Mouse (Mus musculus) bone marrow macrophage, adult 2 months (primary cell): ENCODE results near the gene Cep170b. TPM values are rescaled to one million over a fixed set of nuclear protein-coding genes. Genes with fewer than 3 reads are reported as not detected.
A peak's percentile ranks its signal among the peaks of the same experiment; 100 is the strongest.

Source experiments
- H3K27ac ChIP-seq: 2 replicates; pipeline ENCODE4 v1.5.1; 2012; ENCODE audit warnings: low read depth, low read length; ENCODE audit not compliant: insufficient read depth
- H3K4me1 ChIP-seq: 2 replicates; pipeline ENCODE4 v1.6.1; 2012; ENCODE audit warnings: low read length; ENCODE audit not compliant: control insufficient read depth, insufficient read depth
- H3K4me3 ChIP-seq: 2 replicates; pipeline ENCODE4 v1.5.1; 2012; ENCODE audit warnings: mild to moderate bottlenecking, low read length, moderate library complexity; ENCODE audit not compliant: insufficient read depth
- CTCF ChIP-seq: IDR thresholded peaks from 2 replicates; pipeline ENCODE4 v1.5.1; 2012; ENCODE audit warnings: low read depth, mild to moderate bottlenecking, low read length, moderate library complexity
- POLR2A ChIP-seq: IDR thresholded peaks from 2 replicates; pipeline ENCODE4 v1.6.1; 2012; ENCODE audit warnings: mild to moderate bottlenecking, low read depth, low read length, borderline replicate concordance
- polyA plus RNA-seq: library from polyadenylated mRNA; stranded (reverse); fragments of >200 nt; gene quantifications from 2 replicates; pipeline ENCODE4 v1.2.4, GENCODE M21; 2012; ENCODE audit not compliant: missing spikeins, insufficient read depth, insufficient read length

Cep170b gene
- polyA plus RNA-seq, 1 experiment = 8.5 TPM

DNA sequence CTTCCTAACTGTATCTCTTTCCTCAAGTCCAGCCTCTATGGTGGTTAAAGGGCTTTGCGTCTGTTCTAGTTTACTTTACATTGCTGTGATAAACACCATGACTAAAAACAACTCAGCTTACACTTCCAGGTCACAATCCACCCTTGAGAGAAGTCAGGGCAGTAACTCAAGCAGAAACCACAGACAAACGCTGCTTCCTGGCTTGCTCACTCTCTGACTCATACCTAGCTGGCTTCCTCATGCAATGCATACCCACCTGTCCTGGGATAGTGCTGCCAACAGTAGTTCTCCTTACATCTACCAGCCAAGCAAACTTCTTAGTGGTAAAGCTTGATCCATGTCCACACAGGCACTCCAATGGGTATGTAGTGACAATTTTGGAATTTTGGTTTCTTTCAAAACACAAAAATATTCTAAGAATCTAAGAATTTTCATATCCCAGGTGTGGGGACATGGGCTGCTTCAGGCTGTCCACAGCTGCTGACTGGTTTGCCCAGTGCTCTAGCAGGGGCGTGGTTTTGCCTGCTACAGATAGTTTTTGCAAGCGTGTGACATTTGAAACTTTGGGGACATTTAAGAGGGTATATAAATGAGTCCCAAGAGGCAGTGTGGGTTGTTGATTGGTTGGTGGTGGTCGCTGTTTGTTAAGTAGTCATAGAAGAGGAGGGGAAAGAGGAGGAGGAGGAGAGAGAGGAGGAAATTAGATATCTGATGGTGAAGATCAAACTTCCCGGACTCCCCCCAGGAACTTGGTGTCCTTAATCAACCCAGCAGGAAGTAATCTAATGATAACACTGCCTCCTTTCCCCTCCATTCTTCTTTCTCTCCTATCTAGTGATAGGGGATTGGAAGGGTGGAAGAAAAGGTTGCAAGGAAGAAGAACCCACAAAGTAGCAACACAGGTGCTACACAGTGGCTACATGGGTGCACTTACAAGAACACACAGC lies 17.6 kb upstream of the Cep170b start:
- TF ChIP-seq POLR2A (no peak), CTCF (no peak)
- Histone ChIP-seq H3K27ac (no peak overlapping the region), H3K4me3 (no peak overlapping the region), H3K4me1 (peaks cover 16% of the 10 kb centered on the region)

DNA sequence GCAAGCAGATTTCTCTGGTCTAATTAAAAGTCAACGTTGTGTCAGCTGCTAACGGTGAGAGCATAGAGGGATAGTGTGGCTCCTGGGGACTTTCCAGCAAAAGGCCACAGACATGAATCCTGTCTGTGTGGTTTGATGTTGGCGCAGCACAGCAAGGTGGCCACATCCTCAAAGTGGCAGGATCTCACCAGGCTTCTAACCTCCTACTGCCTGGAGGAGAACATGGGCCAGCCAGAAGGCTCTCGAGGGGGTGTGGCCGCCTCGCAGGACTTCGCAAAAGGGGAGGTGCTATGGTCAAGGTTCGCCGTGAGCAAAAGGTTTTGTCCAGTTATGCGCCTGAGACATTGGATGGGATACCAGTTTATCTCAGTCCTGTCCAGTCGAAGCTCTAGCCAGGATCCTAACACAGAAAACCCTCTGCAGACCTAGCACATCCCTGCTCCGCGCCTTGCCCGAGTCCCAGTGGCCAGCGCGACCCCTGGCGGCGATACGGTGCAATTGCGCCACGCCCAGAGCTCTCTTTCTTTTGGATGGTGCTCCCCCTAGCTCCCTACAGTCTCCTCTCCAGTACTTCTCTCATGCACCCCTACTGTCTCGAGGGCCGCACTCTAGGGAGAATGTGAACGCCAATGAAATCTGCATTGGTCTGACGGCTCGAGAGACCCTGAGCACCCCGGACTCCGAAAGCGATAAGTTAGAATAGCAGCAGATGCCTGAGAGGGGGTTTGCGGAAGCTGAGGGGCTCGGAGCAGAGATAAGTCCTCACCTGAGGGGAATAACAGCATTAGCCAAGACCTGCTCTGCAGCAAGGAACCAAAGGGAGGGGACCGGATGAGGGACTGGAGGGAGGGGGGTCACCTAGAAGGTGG lies 13.3 kb upstream of the Cep170b start:
- peak overlapping the region; percentile 51 for H3K4me3 ChIP-seq
- TF ChIP-seq CTCF = peak; percentile 96
- no peak for TF ChIP-seq POLR2A
- no peak overlapping the region for H3K27ac ChIP-seq
- peaks cover 15% of the 10 kb centered on the region for H3K4me1 ChIP-seq

DNA sequence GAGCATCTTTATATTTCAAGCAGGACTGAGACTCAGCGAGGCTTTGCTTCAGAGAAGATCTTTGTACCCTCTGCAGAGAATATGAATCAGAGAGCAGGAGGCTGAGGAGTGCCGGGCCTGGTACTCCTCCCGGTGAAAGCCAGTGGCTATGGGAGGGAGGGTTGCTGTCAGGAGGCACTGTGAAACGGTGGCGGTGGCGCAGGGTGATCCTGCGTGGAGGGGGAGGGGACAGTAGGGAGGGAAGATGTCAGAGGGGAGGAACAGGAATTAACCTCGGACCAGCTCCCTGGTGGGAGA lies 12.7 kb upstream of the Cep170b start:
- Histone ChIP-seq H3K4me1 (peaks cover 9% of the 10 kb centered on the region), H3K4me3 (no peak overlapping the region), H3K27ac (no peak overlapping the region)
- TF ChIP-seq CTCF = no peak
- TF ChIP-seq POLR2A = no peak

DNA sequence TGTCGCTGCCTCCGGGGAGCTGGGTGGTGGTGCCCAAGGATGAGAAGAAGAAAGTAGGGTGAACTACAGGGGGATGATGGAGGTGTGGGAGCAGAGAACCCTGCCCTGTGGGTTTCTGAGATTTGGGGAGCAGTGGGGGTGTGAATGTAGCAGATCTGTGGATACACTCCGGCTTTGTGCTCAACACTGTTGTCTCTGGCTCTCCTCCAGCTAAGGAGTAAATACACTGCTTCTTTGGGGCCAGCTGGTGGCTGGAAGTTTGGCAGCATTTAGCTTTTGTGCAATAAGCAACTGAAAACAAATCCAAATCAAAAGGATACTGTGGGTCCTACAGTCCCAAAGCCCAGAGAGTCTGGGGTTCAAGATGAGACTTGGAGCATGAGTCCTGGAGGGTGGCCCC lies 6.3 kb upstream of the Cep170b start:
- no peak for TF ChIP-seq POLR2A
- TF ChIP-seq CTCF = no peak
- no peak overlapping the region for H3K27ac ChIP-seq

GRCm38 (mm10) chr12:112717140-112717539 lies 3.1 kb upstream of the Cep170b start:
- TF ChIP-seq POLR2A = no peak
- peak; percentile 86 for TF ChIP-seq CTCF
- no peak overlapping the region for H3K27ac ChIP-seq
- no peaks in the 10 kb centered on the region for H3K4me1 ChIP-seq
- H3K4me3 ChIP-seq = no peak overlapping the region

More for the DNA sequence above, 6.3 kb upstream of the Cep170b start:
- no peak overlapping the region for H3K4me3 ChIP-seq
- no peaks in the 10 kb centered on the region for H3K4me1 ChIP-seq

DNA sequence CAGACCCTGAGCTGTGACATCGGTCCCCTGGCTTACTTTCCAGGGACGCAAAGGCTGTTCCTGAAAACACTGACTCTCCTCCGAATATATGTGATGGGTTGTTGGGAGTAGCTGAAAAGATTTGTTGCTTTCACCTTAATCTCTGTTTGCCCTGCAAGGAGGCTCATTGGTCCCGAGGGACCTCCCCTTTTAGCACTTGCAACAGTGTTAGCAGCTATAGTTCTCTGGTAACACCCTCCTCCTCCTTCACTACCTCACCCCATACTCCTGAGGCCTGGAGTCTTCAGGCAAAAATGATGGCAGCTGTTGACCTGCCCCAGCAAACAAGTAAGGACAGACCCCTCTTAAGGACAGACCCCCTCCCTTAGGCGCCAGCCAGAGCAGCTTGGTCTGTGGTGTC lies 1.3 kb upstream of the Cep170b start:
- Histone ChIP-seq H3K4me1 (peaks cover 3% of the 10 kb centered on the region; the same call in 1 of the 2 replicates), H3K4me3 (no peak overlapping the region), H3K27ac (no peak overlapping the region)
- TF ChIP-seq CTCF = no peak
- TF ChIP-seq POLR2A = no peak

- H3K27ac ChIP-seq = no peak overlapping the region
- TF ChIP-seq POLR2A = no peak
- TF ChIP-seq CTCF = no peak
Observed at GRCm38 (mm10) chr12:112720890-112721423, 702 bp downstream of the Cep170b start.

DNA sequence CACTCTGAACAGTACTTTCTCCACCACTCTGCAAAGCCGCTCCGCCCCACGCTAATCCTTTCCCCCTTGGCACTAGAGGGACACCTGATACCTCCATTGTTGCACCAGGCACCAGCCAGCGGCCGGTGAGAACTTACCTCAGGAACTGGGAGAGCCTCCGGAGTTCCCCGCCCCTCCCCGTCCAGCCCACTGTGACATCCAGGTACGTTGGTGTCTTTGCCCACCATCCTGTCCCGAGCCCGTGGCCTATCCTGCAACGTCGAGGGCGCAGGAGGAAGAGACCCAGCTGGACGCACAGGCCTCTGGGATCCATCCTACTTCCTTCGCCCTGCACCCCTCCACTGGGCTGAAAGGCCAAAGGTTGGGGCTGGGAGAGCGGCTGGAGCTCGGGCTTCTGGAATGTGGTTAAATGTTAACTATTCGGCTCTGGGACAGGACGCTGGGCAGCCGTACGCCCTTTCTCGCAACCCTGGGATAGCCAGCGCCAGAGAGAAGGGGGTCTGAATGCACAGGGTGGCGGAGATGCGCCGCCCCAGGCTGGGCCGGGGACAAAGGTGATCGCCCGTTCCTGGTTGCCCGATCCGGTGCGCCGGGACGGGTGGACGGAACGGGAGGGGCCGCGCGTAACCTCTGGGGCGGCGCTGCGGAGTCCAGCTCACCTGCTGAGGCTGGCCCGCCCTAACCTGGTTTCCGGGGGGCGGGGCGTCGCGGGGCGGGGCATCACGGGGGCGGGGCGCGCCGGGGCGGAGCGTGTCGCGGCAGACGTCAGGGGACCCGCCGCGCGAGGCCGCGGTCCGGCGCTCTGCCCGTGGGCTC lies 1.4 kb downstream of the Cep170b start:
- H3K27ac ChIP-seq = no peak overlapping the region
- TF ChIP-seq CTCF (no peak), POLR2A (no peak)

More at GRCm38 (mm10) chr12:112720890-112721423, 702 bp downstream of the Cep170b start:
- Histone ChIP-seq H3K4me1 (peaks cover 3% of the 10 kb centered on the region; the same call in 1 of the 2 replicates), H3K4me3 (no peak overlapping the region)

More for the DNA sequence above, 1.4 kb downstream of the Cep170b start:
- Histone ChIP-seq H3K4me1 (peaks cover 3% of the 10 kb centered on the region; the same call in 1 of the 2 replicates), H3K4me3 (peak overlapping the region; percentile 68)
